Mouse (Mus musculus) T-helper 1 cell (primary cell): ENCODE measurements around the gene Itpkb.

Experiments used
- in situ Hi-C: fragments of 300-600 bp; cut with MboI, MseI; formaldehyde crosslinking; loops from one replicate; pipeline ENCODE4 v1.15.1; 2025; ENCODE audit warnings: high pct_unique_total_duplicates

The Itpkb gene

DNA sequence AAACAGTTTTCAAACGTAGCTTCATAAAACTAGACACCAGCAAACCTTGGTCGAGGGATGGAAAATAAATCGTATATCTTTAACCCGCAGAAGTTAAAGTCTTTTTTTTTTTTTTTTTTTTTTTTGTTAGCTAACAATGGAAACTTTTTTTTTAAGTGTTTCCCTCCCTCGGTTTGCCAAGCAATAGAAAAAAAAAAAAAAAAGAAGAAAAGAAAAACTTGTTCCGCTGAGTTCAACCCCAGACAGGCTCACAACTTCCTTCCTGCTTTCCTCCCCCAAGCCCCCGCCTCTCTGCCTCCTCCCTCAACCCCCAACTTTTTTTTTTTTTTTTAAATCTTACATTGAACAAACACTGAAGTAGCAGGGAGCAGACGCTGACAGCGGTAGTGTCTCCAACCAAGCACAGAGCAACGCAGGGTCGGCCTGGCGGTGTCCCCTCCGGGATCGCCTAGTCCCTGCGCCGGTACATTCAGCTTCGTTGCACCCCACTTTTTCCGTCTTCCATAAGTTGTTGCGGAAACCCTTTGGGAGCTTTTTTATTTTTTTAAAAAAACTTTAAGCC lies at the start of gene Itpkb:
Itpkb (plus strand) TSS at position 341 of the 562 bp plus-strand sequence.
- in situ Hi-C loops = loop anchor here (5.0 kb wide), 2 partner anchors 63 to 72 kb away; no protein-coding TSS in a partner anchor

DNA sequence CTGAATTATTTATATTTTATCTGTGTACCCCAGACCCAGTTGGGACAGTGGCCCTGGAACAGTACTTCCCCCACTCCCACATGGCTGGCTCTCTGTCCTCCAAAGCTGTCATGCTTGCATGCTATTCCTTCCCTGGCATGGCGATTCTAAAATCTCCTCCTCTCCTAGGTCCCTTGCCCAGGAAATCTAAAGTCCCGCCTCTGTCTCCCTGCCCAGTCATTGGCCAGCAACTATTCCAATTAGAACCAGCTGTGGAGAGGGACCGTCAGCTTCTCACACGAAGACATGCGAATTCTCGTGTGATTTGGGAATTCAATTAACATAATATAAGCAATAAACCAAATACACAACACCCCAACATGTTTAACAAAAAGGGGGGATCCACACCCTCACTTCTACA lies 47.7 kb upstream of the Itpkb start:
- in situ Hi-C loops = no loop called here

DNA sequence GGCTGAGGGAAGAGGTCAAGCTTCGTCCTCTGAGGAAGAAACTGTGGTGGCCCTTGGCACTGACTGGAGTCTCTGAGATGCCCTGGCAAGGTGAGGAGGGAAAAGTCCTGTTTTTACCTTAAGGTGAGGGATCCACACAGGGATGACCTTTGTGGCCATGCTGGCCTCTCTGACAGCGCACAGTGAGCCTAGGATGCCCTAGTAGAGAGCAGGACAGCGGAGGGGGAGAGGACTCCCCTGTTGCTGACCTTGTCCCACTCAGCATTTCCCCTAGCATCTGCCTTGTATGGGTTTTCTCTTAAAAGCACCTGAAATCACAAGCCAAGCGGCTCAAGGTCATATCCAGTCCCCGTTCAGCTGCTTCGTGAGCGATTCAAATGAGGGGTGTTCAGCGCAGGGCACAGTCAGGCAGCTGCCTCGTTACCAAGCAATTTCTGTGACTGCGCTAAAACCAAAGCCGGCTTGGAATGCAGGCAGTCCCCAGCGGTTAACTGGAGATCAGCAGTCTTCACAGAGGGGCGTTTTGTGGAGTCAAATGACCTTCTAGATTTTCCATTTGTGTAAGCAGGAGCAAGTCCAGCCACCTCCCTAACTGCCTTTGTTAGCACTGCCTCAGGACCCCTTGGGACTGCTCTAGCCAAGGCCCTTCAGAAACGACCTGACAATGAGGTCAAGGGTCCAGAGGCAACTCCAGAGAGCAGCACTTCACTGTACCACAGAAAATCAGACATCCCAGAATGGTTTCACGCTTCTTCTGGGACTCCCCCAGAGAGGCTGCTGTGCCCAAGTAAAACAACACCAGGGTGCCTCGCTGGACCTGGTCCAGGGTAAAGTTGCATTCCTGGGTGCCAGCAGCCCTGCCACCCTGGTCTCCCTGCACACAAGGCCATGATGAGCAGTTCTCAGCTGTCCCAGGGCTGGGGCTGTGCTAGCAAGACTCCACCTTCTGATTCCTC lies 46.2 kb upstream of the Itpkb start:
- in situ Hi-C loops = no loop called here

DNA sequence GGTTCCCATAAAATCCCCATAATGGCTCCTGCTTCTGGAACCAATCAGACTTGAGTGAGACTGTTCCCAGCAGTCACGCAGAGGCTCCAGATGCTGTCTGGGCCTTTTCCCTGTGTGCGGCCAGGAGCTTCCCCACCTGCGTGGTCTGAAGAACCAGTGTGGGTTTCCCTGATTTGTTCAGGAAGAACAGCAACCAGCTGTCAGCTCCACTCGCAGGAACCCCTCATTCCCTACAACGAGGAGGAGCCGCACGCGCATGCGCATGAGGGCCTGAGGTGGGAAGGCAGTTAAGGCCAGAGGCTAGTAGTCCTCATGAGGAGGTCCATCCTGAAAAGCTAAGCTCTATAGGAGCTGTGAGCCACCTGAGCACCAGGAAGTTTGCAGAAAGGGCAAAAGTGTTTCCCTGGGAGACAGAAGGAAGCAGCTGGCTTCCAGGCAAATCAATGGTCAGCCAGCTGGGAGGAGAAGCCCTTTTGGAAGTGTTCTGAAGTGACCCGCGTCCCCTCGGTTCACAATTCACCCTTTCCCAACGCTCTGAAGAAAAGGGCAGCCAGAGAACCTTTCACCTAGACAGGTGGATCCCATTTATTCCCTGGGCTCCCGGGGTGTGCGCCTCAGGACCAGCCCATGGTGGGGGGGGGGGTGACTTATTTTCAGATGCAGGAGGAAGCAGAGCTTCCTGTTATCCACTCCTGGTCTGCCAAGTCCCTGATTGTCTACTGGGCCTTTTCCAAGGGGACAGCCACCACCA lies 44.0 kb upstream of the Itpkb start:
- in situ Hi-C loops = no loop called here

DNA sequence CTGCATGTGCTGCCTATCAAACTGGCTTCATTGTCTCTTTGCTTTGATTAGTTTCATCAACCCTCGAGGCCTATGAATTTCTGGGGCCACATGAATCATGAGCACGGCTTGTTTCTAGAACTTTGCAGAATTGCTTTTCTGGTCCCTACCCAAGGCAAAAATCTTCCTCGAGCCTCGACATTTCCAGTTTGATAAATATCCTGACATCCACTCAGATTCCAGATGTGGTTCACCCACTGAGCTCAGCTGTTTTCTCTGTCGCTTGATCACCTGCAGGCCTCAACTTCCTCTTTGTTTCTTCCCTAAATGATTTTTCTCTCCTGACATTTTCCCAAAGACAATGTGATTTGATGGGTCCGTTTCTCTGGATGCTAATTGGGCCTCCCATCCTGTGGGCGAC lies 42.1 kb upstream of the Itpkb start:
- in situ Hi-C loops = no loop called here

DNA sequence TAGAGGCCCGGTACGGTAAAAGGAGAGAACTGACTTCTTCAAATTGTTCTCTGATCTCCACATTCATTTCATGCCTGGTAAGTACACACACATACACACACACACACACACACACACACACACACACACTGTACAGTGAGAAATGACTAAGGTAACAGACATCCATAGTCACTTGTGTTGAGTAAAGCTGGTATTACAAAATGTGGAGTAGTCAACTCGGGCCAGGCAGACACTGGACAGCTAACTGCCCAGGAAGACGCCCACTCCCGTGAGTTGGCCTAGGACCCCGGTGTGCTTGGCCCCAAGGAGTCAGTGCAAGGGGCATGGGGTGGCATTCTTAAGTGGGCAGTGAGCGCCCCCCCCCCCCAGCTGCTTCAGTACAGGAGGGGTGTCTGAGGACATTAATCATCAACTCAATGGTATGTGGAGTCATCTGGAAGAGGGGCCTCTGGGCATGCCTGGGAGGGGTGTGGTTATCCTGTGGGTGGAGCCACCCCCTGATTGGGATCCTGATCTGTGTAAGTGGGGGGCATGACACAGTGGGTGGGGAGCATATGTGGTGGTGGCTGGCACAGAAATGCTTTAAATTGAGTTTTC lies 41.3 kb upstream of the Itpkb start:
- in situ Hi-C loops = no loop called here

DNA sequence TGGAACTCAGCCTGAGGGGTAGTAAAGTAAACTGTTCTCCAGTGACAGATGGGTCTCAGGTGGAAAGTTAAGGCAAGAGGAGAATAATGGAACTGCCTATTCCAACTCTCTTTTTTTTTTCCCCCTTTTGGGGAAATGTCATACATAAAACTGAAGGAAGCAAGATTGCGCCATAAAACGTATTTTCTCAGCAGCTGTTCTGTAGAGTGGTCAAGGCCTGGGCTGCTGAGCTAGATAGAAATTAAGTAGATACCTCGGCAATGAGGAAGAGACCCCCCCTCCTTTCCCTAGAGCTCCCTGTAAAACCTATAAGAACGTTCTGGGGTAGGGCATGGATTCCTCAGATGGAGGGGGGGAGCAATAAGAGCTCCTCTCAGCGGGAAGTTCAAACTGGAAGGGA lies 40.5 kb upstream of the Itpkb start:
- in situ Hi-C loops = no loop called here

DNA sequence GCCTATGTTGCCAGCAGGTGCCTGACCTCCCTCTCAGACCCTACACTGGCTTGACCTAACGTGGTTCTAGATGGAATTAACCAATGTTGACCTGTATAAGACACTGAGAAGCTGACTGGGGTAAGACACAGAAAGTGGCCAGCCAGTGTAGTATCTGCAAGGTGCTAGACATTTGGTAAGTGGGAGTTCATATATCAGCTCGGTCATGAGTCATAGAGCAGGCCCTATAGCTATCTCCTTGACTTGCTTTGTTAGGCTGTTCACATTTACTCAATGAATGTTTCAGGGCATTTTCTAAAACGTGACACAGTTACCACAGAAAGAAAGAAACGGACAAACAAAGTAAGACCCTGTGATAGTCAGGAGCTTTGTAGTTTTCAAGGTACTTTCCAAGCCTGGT lies 39.9 kb upstream of the Itpkb start:
- in situ Hi-C loops = no loop called here

DNA sequence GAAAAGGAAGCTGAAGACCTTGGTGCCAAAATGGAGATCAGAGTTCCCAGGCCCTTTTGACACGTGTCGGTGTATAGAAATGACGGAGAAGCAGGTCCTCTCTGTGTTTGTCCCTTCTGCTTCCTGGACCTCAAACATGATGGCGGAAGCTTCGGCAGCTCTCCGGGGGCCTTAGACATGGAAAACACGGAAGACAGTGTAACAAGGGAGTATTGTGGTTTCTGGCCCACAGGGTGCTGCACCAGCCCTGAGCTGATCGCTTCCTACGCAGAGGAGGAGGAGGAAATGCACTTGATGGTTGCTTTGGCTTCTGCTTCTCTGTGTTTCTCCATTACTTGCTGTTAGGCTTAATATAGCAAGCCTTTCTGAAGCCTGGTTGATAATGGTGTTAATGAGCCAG lies 34.2 kb upstream of the Itpkb start:
- in situ Hi-C loops = no loop called here

DNA sequence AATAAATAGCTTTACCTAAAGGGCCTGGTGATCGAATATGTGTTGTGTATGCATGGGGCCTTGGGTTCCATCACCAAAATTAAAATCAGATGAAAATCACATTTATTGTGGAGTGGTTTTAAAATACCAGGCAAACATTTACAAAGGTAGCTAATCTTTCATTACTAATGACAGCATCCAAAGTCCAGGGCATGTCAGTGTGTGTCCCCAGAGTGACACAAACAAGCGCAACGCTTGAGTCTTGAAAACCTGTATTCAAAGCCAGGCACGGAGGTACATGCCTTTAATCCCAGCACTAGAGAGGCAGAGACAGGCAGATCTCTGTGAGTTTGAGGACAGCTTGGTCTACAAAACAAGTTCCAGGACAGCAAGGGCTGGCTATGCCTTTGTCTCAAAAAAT lies 30.6 kb upstream of the Itpkb start:
- in situ Hi-C loops = no loop called here

DNA sequence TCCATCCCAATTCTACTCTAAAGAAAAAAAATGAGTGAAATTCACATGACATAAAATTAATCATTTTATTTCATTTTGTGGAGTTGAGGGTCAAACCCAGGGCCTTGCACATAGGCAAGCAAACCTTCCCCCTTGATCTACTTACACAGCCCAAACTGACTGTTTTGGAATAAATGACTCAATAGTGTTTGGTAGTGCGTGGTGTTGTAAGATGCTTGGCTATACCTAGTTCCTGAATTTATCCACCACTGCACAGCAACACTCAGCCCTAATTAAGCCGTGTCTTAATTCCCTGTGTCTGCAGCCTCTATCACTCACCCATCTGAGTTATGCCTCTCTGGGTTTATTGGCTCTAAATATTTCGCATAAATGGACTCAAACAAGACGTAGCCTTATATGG lies 30.0 kb upstream of the Itpkb start:
- in situ Hi-C loops = no loop called here

DNA sequence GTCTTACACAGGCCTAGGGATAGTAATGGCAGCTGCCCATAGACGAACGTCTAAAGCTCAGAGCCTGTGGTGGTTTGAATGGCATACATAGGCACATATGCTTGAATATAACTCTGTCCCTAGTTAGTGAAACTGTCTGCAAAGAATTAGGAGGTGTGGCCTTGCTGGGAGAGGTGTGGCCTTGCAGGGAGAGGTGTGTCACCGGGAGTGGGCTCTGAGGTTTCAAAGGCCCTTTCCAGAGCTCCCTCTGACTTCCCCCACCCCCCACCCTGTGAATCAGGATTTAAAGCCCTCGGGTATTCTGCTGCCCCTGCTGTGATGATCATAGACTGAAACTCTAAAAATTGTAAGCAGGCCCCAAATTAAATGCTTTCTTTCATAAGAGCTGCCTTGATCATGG lies 29.3 kb upstream of the Itpkb start:
- in situ Hi-C loops = no loop called here

DNA sequence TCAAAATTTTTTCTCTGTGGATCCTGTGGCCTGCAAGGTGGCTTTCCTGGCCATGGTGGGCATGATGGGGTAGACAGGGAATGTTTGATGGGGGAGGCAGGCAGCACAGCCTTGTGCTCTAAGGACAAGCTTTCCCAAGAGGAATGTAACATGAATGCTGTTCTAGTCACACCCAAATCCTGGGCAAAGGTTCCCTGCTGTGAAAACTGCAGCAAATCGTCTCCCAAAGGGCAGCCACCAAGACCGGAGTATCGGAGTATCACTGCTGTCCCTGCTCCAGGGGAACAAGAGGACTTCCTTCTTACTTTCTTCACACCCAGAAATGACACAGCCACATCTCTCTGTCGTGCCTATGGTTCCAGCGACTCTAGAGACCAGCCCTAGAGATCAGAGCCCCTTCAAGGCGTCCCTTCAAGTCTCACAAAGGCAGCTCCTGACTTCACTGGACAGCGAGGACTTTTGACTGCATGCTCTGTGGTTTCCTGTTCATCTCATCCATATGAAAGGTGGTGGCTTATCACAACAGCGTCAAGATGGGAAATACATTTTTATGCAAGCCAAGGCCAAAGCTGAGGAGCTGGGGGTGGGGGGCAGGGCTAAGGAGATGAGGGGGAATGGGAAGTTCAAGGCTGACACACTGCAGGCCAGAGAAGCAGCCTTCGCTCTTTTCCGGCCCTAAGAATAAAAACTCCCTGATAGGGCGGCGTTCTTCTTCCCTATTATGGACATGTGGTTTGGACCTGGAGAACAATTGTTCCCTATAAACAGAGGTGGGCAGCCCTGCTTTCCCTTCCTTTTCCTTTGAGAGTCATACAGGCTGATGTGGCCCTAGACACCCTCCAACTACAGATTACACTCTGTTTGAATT lies 27.8 kb upstream of the Itpkb start:
- in situ Hi-C loops = no loop called here

DNA sequence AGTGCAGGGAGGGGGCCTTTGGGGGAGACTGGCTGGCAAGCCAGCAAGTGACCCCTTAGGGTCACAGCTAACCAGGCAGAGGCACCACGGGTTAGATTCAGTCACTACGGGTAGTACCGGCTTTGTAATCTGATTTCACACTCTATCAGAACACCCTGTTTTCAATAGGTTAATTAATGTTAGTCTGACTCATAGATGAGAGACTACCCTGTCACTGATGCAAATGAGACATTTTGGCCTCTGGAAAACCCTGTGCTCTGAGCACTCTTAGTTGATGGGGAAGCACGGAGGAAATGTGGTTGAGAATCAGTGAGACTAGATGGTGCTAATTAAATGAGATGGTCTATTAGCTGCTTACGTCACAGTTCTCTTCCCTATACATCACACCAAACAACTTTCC lies 26.7 kb upstream of the Itpkb start:
- in situ Hi-C loops = no loop called here

DNA sequence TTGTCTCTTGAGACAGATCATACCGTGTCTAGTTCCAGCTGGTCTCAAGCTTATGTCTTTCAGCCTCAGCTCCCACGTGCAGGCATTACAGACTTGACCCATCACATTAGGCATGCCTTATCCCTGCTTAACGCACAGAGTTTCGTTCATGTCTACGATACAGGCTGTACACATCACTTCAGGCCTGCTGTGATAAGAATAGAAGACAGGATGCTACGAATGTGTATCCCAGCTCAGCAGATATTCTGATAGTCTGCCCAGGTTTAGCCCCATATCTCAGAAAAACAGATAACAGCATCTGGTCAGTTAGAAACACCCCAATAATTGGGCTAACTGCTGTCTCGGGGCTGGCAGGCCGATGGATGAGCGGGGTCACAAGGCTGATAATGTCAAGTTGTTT lies 23.4 kb upstream of the Itpkb start:
- in situ Hi-C loops = no loop called here

DNA sequence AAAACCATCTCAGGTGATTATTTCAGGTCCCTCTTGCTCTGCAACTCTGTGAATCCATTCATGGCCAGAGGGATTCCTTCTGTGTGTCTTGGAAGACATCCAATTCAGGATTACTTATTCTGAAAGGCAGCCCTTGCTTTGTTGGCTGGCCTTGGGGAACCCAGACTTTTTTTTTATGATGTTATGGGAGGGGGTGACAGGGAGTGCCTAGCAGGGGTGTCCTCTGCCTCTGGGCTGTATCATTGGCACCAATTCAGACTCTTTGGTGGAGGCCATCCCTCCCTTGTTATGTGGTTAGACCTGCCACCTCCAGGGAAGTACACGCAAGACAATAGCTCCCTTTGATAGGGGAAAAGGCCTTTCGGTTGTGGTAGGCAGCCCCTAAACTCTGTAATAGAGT lies 22.6 kb upstream of the Itpkb start:
- in situ Hi-C loops = no loop called here

DNA sequence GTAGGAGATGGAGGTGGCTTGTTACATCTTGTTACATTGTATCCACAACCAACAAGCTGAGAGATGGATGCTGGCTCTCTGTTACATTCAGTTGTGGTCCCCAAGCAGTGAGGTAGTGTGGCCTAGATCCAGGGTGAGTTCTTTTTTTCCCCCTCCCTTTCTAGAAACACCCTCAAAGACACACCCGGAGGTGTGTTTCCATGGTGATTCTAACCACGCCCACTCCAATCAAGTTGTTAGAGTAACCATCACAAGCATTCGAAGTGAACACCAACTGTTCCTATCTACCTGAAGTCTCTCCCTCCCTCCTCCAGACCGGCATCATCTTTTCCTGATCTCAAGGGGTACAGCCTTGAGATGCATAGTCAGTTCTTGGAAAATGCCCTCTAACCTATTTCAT lies 21.4 kb upstream of the Itpkb start:
- in situ Hi-C loops = no loop called here

DNA sequence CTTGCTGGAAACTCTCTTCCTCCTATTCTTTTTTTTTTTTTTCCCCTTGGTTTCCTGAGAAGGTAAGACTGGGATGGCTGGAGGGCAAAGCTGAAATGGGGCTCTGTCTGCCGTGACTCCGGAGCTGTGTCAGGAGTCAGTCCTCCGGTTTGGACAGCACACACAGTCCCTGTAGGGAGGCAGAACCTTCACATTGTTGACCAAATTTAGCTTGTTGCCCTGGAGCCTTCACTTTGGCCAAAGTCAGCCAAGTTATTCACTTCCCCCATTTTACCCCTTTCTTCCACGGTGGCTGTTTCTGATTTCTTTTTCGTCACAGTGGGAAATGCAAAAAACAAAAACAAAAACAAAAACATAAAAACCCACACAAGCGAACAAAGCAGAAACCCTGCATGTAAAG lies 18.0 kb upstream of the Itpkb start:
- in situ Hi-C loops = loop anchor here (5.0 kb wide), 1 partner anchor 35 kb away; no protein-coding TSS in a partner anchor

DNA sequence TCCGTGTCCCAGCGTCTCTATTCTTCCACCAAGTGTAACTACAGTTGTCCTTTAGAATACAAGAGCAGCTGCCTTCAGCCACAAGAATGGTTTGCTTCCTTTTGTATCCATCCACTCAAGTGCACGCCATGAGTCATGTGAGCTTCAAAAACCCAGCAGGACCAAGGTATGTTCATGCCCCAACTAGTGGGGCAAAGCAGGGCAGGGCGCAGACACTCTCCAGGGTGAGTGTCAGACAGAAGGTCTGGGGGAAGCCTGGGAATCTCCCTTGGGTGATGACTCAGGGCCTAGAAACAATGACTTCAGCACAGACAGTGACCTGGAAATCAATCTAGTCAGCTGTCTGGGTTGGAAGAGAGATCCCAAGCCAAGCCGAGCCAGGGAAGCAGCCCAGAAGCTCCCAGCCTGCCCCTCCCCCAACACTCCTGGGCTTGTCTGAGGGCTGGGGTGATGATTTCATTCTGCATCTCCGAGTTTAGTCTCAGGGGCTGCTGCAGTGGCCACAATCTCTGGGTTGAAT lies 17.4 kb upstream of the Itpkb start:
- in situ Hi-C loops = loop anchor here (5.0 kb wide), 1 partner anchor 36 kb away; no protein-coding TSS in a partner anchor

DNA sequence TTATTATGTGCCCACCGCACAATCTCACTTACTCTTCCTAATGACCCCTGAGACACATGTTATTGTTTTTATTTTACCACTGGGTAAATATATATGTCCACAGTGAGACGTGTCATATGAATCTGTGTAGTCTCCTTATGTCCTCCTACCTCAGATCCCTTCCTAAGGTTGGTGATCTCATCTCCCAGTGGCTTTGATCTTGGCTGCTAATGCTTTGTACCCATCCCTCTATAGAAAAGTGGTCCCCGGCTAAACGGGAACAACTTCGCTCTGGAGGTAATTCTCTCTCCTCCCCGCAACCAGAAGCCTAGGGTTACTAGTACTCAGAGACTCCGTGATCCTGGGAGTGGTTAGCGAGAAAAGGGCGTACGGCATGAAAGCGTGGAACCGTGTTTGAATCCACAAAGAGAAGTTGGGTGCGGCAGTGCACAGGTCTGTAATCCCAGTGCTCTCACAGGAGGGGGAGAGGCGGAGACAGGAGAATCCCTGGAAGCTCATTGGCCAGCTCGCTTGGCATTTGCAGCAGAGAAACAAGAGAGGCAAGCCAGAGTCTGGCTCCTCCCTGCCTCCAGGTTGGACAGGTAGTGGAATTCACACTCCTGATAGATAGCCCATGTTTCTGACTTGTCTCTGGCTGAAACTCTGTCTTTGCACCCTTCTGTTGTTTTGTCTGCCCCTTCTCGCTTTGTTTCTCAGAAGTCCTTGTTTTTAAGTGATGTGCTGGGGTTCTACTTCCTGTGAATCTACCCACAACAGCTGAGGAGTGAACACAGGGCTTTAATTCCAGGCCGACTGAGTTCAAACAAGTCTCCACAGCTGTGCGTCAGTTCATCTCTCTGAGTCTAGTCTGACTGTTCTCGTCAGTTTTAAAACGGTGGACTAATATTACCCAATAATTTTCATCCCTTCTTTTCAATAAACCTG lies 16.5 kb upstream of the Itpkb start:
- in situ Hi-C loops = loop anchor here (5.0 kb wide), 1 partner anchor 36 kb away; no protein-coding TSS in a partner anchor
